Mouse (Mus musculus): ENCODE data around the gene Ptprn2. TPM values are rescaled to one million over a fixed set of nuclear protein-coding genes. Genes with fewer than 3 reads are reported as not detected.

Gene Ptprn2
- polyA plus RNA-seq, 1 experiment from 2014 or later, result 0.25 TPM

DNA sequence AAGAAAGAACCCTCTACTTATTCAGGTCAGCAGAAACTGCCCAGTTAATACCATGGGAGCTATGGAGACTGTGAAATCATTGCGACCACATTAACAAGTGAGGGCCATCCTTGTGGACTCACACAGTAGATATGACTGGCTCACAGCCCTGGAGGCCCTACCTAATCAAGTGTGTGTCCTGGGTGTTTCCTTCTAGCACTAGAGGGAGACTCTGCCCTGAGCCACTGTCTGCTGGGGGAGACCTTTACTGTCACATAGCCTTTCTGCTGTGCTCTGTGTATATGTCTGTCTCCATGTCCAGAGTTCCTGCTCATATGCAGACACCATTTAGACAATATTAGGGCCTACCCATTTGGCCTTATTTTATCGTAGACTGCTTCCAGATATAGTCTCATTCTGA lies 555.9 kb downstream of the Ptprn2 start:
- H3K4me3 ChIP-seq (replicated peaks), result no peak overlapping the region
- 98% methylated on average over 2 of the region's 2 CpGs for WGBS
- no peaks in the 10 kb centered on the region for H3K4me1 ChIP-seq (replicated peaks)
- H3K27ac ChIP-seq, result no peak overlapping the region
- no peaks in the 10 kb centered on the region; the same call in 1 of the 2 replicates for H3K9me3 ChIP-seq
- H3K4me2 ChIP-seq, result no peak overlapping the region
- no peak overlapping the region for H3K9ac ChIP-seq (replicated peaks)
- no peaks in the 10 kb centered on the region for H3K36me3 ChIP-seq
- ATAC-seq (ENCODE audit: insufficient number of reproducible peaks, insufficient read depth, low FRiP score, low TSS enrichment, low read depth), result no peak
- H3K27me3 ChIP-seq, result no peaks in the 10 kb centered on the region

DNA sequence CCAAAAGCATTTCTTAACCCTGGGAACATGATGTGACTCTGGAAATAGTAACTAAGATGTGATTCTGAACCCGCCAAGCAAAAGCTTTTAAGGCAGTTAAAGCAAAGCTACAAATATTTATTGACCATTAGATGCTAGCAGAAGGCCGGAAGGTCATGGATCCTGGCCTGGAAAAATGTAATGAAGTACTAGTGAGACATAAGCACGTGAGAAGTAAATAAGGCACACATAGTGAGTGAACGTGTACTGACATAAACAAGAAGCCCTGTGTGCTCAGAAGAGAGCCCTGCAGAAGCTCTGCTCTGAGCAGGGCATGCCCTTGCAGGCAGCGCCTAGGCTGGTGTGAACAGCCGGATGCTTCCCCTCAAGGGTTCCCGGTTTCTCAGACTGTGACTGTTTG lies 557.2 kb downstream of the Ptprn2 start:
- Histone ChIP-seq H3K4me2 (no peak overlapping the region), H3K4me3 (replicated peaks) (no peak overlapping the region), H3K9me3 (no peaks in the 10 kb centered on the region; the same call in 1 of the 2 replicates), H3K27ac (no peak overlapping the region), H3K9ac (replicated peaks) (no peak overlapping the region), H3K4me1 (replicated peaks) (peaks cover 5% of the 10 kb centered on the region; the same call in 1 of the 2 replicates), H3K27me3 (no peaks in the 10 kb centered on the region), H3K36me3 (no peaks in the 10 kb centered on the region)
- no peak for ATAC-seq (ENCODE audit: insufficient number of reproducible peaks, insufficient read depth, low FRiP score, low TSS enrichment, low read depth)
- 44% methylated on average over 7 of the region's 7 CpGs for WGBS

DNA sequence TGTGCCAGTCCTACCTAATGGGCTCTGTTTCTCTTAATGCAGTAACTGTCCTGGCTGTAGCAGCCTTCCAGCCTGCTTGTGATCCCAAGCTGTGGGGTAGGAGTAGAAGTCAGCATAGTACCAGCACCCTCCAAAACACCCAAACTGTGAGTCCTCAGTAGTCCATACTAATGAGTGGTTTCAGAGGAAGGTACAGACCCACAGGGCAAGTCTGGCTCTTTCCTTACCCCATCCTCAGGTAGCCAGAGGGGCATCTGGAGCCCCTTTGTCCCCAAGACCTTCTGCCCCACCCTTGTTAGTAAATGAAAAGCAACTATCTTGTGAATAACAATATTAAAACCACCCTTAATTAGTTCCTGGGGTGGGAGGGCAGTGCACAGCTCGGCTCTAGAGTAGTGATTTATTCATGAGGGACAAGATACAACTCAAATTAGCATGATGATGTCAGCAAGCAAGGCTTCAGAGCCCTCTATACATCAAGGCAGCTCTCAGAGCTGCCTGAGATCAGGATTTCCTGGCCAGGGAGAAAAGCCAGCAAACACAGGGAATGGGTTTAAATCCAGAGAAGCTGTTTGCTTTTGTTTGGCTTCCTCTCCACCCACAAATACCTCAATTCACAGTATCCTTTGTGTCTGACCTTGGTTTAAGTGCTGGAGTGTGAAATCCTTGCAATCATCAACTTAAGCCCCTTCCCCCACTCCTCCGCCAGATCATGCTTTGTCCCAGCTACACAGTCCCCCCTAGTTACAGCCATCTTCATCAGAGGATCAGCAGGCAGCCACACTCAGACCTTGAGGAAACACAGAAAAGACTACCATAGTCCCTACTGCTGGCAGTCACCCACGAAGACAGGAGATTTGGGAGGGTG lies 562.1 kb downstream of the Ptprn2 start:
- Histone ChIP-seq H3K27ac (no peak overlapping the region), H3K36me3 (no peaks in the 10 kb centered on the region), H3K4me1 (replicated peaks) (peaks cover 9% of the 10 kb centered on the region; the same call in 1 of the 2 replicates), H3K4me2 (no peak overlapping the region), H3K27me3 (no peaks in the 10 kb centered on the region), H3K9ac (replicated peaks) (no peak overlapping the region), H3K4me3 (replicated peaks) (no peak overlapping the region), H3K9me3 (no peaks in the 10 kb centered on the region)
- 22% methylated on average over 3 of the region's 3 CpGs for WGBS
- ATAC-seq (ENCODE audit: insufficient number of reproducible peaks, insufficient read depth, low FRiP score, low TSS enrichment, low read depth), result no peak

DNA sequence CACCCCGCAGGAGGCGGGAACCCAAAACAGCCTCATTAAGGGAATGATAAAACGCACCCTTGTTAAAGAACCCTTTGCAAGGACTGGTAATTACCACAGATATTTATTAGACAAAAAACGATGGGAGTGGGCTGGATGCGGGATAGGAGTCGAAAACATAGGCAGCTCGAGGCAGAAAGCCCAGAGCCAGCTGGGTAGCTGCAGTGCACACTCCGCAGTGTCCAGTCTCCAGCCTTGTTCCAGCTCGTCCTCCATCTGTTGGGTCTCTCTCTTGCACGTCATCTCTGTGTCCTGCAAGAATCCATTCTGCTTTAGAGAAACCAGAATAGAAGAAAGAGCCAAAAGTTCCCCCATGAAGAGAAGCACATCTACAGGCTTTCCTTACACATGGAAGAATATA lies 564.3 kb downstream of the Ptprn2 start:
- 56% methylated on average over 10 of the region's 10 CpGs for WGBS
- Histone ChIP-seq H3K9ac (replicated peaks) (no peak overlapping the region), H3K27me3 (no peaks in the 10 kb centered on the region), H3K27ac (no peak overlapping the region), H3K4me2 (no peak overlapping the region), H3K4me3 (replicated peaks) (no peak overlapping the region), H3K36me3 (no peaks in the 10 kb centered on the region), H3K9me3 (no peaks in the 10 kb centered on the region), H3K4me1 (replicated peaks) (peaks cover 22% of the 10 kb centered on the region)
- ATAC-seq (ENCODE audit: insufficient number of reproducible peaks, insufficient read depth, low FRiP score, low TSS enrichment, low read depth), result no peak

DNA sequence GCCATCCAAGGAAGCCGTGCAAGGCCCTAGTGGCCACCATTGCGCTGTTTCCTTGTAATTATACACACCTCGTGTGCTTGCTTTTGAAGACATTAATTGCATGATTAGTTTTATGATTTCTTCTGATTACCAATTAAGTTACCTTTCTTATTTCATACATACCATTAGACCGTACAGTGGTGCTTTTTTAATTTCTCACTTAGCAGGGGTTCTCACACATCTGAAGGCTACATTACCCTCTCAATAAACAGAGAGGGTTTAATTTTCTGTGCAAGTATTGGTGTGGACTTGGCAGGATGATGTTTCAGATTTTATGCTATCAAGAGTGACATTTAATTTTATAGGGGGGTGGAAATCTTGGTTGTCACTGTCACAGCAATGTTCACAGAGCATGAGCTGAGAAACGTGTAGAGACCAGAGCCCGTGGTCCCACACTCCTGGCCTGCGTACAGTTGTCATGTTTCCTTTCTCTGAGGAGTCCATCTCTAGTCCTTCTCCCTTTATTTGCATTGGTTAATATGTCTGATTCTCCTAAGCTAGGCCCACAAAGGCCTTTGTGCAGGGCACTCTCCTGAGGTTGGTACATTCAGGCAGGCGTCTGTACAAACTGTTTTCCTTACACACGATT lies 567.8 kb downstream of the Ptprn2 start:
- 57% methylated on average over 9 of the region's 9 CpGs for WGBS
- Histone ChIP-seq H3K4me2 (peak overlapping the region; percentile 42), H3K27ac (0 out of 2 replicates have a peak overlapping the region, but pooled peaks have one; percentile 35), H3K36me3 (no peaks in the 10 kb centered on the region), H3K4me1 (replicated peaks) (peaks cover 14% of the 10 kb centered on the region), H3K27me3 (no peaks in the 10 kb centered on the region), H3K4me3 (replicated peaks) (no peak overlapping the region), H3K9me3 (no peaks in the 10 kb centered on the region), H3K9ac (replicated peaks) (no peak overlapping the region)
- ATAC-seq (ENCODE audit: insufficient number of reproducible peaks, insufficient read depth, low FRiP score, low TSS enrichment, low read depth), result no peak

DNA sequence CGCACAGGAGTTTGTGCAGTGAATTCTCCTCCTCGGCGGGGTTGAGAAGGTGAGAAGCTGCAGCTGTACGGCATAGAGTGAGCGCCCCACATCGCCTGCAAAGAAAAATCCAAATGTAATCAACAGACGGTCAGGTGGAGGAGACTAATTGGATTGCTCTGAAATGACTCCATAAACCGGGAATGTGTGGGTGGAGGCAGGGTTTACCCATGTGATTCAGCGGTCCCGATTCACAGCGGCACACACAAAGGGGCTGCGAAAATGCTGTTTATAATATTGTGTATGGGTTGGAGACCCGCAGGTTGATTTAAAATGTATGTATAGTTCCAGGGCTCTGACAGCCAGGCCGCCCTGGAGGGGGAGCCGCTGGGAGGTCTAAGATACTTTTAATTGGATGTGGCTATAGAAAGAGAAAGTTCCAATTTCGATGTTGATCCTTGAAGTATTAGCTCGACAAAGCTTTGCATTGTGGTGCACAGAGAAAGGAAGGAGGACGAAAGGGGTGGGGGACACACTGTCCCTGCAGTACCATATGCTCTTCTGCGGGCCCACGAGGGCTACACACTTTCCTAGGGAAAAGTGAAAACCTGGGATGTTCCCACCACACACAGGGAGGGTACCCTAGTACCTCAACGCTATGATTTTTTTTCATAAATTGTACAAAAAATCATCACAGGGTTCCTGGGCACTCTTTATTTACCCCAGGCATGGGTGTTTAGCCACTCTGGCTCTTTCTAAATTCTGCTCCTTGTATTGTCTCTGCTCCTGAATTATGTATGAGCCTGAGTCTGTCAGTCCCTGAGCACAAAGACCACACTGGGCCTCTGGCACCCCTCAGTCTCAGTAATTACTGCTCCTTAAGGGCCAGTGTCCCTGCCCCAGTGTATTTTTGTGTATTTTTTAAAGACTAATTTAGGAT lies 568.6 kb downstream of the Ptprn2 start:
- peaks cover 16% of the 10 kb centered on the region for H3K4me1 ChIP-seq (replicated peaks)
- H3K27me3 ChIP-seq, result no peaks in the 10 kb centered on the region
- H3K36me3 ChIP-seq, result no peaks in the 10 kb centered on the region
- H3K9me3 ChIP-seq, result no peaks in the 10 kb centered on the region
- 0 out of 2 replicates have a peak overlapping the region, but pooled peaks have one; percentile 35 for H3K27ac ChIP-seq
- H3K9ac ChIP-seq (replicated peaks), result no peak overlapping the region
- no peak overlapping the region; the same call in 1 of the 2 replicates for H3K4me3 ChIP-seq (replicated peaks)
- 0 out of 2 replicates have a peak, but pooled peaks have one; percentile 14 for ATAC-seq (ENCODE audit: insufficient number of reproducible peaks, insufficient read depth, low FRiP score, low TSS enrichment, low read depth)
- WGBS, result 34% methylated on average over 21 of the region's 21 CpGs
- peak overlapping the region; percentile 42 for H3K4me2 ChIP-seq

DNA sequence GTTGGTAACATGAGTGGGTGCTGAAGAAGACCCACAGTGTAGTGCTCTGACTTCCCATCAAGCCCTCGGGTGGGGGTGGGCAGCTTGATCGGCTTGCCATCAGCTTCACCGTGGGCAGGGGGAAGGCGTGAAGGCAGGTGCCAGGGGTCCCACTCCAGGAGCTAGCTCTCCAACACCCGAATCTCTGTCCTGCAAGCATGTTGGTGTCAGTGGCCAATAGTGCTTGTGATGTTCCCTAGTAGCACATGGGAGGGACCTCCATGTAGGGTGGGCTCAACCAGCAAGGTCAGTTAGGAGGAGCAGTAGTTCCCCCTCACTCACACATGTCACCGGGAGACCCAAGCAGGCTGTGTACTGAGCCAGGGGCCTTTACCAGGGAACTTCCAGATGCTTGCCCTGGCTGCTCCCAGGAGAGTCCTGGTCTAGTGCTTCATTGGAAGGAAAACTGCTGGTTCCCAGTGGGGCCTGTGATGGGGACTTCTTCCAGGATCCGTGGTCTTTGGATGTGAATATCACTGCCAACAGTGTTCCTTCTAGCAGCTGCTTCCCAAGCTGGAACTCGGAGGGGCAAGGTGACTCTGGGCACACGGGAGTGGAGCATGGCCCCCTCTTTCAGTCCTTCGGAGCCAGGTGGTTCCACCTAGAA lies 569.5 kb downstream of the Ptprn2 start:
- Histone ChIP-seq H3K27ac (no peak overlapping the region), H3K36me3 (no peaks in the 10 kb centered on the region)

DNA sequence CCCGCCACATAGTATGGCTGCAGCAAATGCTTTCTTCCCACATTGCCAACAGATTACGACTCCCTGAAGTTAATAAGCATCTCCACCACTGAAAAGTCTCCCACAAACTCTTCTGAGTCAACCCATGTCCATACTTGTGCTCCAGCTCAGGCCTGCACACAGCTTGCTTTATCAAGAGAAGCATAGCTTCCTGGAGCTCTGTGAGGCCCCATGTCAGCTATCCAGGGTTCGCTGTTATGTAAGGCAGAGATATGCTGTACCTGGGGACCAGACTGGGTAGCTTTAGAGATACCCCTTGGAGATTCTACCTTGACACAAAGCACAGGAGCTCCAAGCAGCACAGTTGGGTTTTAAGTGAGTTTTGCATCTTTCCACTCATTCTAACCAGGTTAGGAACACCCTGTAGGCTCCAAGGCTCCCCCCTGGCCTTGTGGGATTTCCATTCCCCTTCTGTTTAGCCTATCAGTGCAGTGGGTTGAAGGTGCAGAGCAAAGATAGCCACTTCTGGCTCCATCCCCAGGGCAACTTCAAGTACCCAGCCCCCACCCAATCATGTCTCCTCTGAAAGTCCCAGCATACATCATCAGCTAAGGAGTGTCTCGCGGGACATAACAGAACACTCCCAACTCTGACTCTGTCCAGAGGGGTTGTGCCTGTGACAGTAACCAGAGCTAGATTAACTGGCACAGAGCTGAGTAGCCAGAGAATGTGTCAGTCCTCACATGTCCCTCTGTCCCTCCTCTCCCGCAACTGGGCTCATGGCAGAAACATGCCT lies 572.9 kb downstream of the Ptprn2 start:
- Histone ChIP-seq H3K4me3 (replicated peaks) (no peak overlapping the region), H3K9ac (replicated peaks) (no peak overlapping the region), H3K27me3 (no peaks in the 10 kb centered on the region), H3K36me3 (no peaks in the 10 kb centered on the region), H3K9me3 (no peaks in the 10 kb centered on the region), H3K4me1 (replicated peaks) (peaks cover 16% of the 10 kb centered on the region), H3K27ac (no peak overlapping the region), H3K4me2 (no peak overlapping the region)
- WGBS, result 87% methylated on average over 6 of the region's 6 CpGs
- no peak for ATAC-seq (ENCODE audit: insufficient number of reproducible peaks, insufficient read depth, low FRiP score, low TSS enrichment, low read depth)

More for the DNA sequence above, 569.5 kb downstream of the Ptprn2 start:
- no peak for ATAC-seq (ENCODE audit: insufficient number of reproducible peaks, insufficient read depth, low FRiP score, low TSS enrichment, low read depth)
- peaks cover 16% of the 10 kb centered on the region for H3K4me1 ChIP-seq (replicated peaks)
- no peak overlapping the region for H3K9ac ChIP-seq (replicated peaks)
- H3K4me2 ChIP-seq, result no peak overlapping the region
- H3K27me3 ChIP-seq, result no peaks in the 10 kb centered on the region
- no peak overlapping the region for H3K4me3 ChIP-seq (replicated peaks)
- WGBS, result 80% methylated on average over 10 of the region's 10 CpGs
- H3K9me3 ChIP-seq, result no peaks in the 10 kb centered on the region

DNA sequence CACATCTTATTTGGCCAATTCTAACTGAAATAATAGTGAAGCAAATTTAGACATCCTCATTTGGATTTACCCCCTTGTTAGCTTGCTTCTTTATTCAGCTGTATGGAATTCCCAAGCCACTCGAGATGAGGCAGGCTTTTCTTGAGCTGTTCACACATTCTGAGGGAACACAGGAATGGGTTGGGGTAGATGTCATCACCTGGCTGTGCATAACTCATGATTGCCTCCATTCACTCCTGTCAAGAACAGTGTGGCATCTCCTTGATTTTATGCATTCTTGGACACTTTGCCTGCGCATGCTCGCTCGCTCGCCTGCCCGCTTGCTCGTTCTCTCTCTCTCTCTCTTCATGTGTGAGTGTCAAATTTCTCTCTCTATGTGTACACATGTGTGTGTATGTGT lies 573.5 kb downstream of the Ptprn2 start:
- H3K9me3 ChIP-seq, result no peaks in the 10 kb centered on the region
- H3K9ac ChIP-seq (replicated peaks), result no peak overlapping the region
- ATAC-seq (ENCODE audit: insufficient number of reproducible peaks, insufficient read depth, low FRiP score, low TSS enrichment, low read depth), result no peak
- H3K27ac ChIP-seq, result no peak overlapping the region
- no peak overlapping the region for H3K4me3 ChIP-seq (replicated peaks)
- peaks cover 11% of the 10 kb centered on the region for H3K4me1 ChIP-seq (replicated peaks)
- no peak overlapping the region for H3K4me2 ChIP-seq
- 81% methylated on average over 7 of the region's 7 CpGs for WGBS
- no peaks in the 10 kb centered on the region for H3K27me3 ChIP-seq
- no peaks in the 10 kb centered on the region for H3K36me3 ChIP-seq

DNA sequence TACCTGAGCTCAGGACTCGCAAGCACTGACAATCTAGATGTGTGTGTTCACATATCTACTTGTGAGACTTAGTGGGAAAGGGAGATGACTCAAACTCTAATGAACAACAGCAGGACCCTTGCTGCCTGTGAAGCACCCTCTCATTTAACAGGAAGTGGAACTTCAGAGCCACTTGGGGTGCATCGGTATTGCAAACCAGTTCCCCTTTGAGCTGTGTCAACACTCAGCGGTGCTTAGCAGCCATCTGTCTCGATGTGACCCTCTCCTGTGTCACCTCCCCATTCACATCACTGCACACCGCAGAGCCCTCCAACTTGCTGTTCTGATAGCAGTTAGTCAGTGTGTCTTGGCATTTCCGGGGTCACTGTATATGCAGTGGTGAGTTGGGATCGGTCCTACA lies 592.1 kb downstream of the Ptprn2 start:
- no peak for ATAC-seq (ENCODE audit: insufficient number of reproducible peaks, insufficient read depth, low FRiP score, low TSS enrichment, low read depth)
- no peaks in the 10 kb centered on the region for H3K36me3 ChIP-seq
- no peak overlapping the region for H3K4me3 ChIP-seq (replicated peaks)
- no peaks in the 10 kb centered on the region for H3K9me3 ChIP-seq
- no peak overlapping the region for H3K4me2 ChIP-seq
- H3K4me1 ChIP-seq (replicated peaks), result no peaks in the 10 kb centered on the region
- no peak overlapping the region for H3K27ac ChIP-seq
- H3K27me3 ChIP-seq, result no peaks in the 10 kb centered on the region
- WGBS, result 72% methylated on average over 7 of the region's 7 CpGs
- H3K9ac ChIP-seq (replicated peaks), result no peak overlapping the region

Measured in limb, embryonic 12.5 days (tissue).